Mouse (Mus musculus): Measurements from ENCODE around the gene Dgki. TPM values are rescaled to one million over a fixed set of nuclear protein-coding genes. Genes with fewer than 3 reads are reported as not detected.
A peak's percentile ranks its signal among the peaks of the same experiment; 100 is the strongest.

Dgki gene
- polyA plus RNA-seq, 1 experiment from 2014 or later: 7.6 TPM

DNA sequence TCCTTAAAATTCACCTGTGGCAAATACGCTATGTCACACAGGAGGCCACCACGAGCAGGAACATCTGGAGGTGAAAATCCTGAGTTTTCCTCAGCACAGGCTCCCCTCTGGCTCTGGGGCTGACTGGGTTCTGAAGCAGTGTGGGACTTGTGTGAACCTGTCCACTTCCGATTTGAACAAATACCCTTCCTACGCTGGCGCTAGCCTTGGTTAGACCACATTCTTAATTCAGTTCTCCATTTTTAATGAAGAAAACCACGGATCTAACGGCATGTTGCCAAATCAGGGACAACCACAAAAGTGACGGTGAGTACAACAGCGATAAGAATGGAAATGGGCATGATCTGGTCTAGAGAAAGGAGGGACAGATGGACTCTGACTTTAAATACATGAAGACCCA lies 15.1 kb downstream of the Dgki start:
- no peaks in the 10 kb centered on the region for H3K9me3 ChIP-seq (replicated peaks; ENCODE audit: control insufficient read depth, low read length, poor library complexity, severe bottlenecking)
- no peaks in the 10 kb centered on the region for H3K4me1 ChIP-seq (ENCODE audit: control insufficient read depth, insufficient read depth, low read length)
- ATAC-seq: no peak
- no peak overlapping the region for H3K4me3 ChIP-seq (ENCODE audit: low read depth, low read length)
- H3K4me2 ChIP-seq (ENCODE audit: low read length): no peak overlapping the region
- no peak overlapping the region for H3K27ac ChIP-seq (ENCODE audit: low read length)
- 93% methylated on average over 9 of the region's 9 CpGs for WGBS
- H3K27me3 ChIP-seq (ENCODE audit: control insufficient read depth, insufficient read depth, low read depth, low read length): no peaks in the 10 kb centered on the region
- H3K36me3 ChIP-seq (ENCODE audit: control insufficient read depth, insufficient read depth, low read length): no peaks in the 10 kb centered on the region
- no peak overlapping the region for H3K9ac ChIP-seq (ENCODE audit: low read depth, low read length)

DNA sequence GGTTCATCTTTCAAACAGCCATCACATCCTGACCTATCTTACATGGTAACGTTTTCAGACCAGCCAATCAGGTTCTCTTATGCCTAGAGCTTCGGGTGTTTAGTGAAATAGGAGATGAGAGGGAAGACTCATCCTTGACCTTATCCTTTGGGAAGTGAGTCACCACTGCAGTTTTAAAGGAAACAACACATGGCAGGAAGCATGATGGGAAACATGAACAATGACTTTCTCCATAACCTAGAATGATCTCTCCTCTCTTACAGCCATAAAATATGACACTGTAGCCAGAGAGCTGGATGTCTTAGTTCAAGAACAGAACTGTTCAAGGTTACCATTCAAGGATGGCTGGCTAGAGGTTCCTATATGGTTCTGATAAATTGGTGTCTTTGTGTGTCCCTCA lies 16.6 kb downstream of the Dgki start:
- Histone ChIP-seq H3K27me3 (ENCODE audit: control insufficient read depth, insufficient read depth, low read depth, low read length) (no peaks in the 10 kb centered on the region), H3K4me3 (ENCODE audit: low read depth, low read length) (no peak overlapping the region), H3K9me3 (replicated peaks; ENCODE audit: control insufficient read depth, low read length, poor library complexity, severe bottlenecking) (no peaks in the 10 kb centered on the region), H3K27ac (ENCODE audit: low read length) (no peak overlapping the region), H3K9ac (ENCODE audit: low read depth, low read length) (no peak overlapping the region), H3K4me1 (ENCODE audit: control insufficient read depth, insufficient read depth, low read length) (no peaks in the 10 kb centered on the region), H3K36me3 (ENCODE audit: control insufficient read depth, insufficient read depth, low read length) (no peaks in the 10 kb centered on the region), H3K4me2 (ENCODE audit: low read length) (no peak overlapping the region)
- WGBS: 77% methylated on average over 2 of the region's 2 CpGs
- ATAC-seq: no peak

DNA sequence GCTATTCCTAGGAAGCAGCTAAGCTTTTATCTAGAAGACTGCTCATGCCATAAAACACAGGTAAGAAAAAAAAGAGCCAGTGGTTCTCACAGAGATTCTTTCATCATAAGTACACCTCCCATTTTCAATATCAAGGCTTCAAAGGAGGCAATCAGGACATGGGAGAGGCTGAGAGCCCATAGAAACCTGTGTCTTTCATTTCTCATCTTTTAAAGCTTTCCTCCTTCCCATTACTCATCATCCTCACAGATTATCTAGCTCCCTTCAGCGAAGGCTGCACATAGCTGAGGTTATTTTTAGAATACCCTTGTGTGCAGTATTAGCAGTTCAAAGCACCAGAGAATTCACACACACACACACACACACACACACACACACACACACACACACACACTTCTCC lies 17.3 kb downstream of the Dgki start:
- H3K9me3 ChIP-seq (replicated peaks; ENCODE audit: control insufficient read depth, low read length, poor library complexity, severe bottlenecking): no peaks in the 10 kb centered on the region
- no peak overlapping the region for H3K4me3 ChIP-seq (ENCODE audit: low read depth, low read length)
- H3K27me3 ChIP-seq (ENCODE audit: control insufficient read depth, insufficient read depth, low read depth, low read length): no peaks in the 10 kb centered on the region
- H3K4me2 ChIP-seq (ENCODE audit: low read length): no peak overlapping the region
- ATAC-seq: peak; percentile 41; the same call in 1 of the 2 replicates
- no peak overlapping the region for H3K27ac ChIP-seq (ENCODE audit: low read length)
- H3K9ac ChIP-seq (ENCODE audit: low read depth, low read length): no peak overlapping the region
- 47% methylated on average over 1 of the region's 1 CpGs for WGBS
- no peaks in the 10 kb centered on the region for H3K4me1 ChIP-seq (ENCODE audit: control insufficient read depth, insufficient read depth, low read length)
- no peaks in the 10 kb centered on the region for H3K36me3 ChIP-seq (ENCODE audit: control insufficient read depth, insufficient read depth, low read length)

DNA sequence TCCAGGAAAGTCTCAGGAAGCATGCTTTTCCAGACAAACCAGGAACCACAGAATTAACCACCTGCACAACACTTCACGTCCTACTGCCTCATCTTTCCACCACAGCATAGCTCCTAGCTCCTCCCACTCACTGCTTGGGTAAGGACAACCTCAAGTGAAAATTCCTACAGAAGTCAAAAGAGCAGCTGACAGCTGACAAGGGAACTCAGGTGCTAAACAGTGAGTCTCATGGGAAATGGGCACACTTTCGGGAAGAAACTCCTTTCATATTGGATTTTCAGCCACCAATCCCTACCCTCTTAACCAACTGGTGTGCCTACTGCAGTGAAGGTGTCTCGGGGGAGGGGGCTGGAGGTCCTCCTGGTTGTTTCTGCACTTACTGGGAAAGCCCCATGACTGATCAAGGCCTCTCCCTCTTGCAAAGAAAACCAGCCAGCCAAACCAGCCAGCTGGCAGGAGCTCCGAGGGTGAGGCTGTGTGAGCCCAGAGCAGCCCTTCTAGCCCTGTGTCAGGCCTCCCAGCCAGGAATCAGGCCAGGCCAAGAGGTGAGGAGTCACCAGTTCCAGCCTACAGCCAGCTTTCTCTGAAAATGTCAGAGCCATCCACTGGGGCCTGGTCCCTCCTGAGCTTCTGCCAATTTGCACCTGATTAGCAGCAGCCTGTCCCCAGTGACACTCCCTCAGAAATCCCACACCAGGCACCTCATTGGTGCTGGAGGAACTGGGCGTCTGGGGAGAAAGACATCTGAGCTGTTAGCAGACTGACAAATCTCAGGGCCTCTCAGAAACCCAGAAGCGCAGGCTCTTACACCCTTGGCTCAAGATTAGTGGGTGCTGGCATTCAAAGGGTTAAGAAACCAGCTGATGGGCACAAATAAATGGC lies 22.9 kb downstream of the Dgki start:
- H3K4me3 ChIP-seq (ENCODE audit: low read depth, low read length): no peak overlapping the region
- H3K4me1 ChIP-seq (ENCODE audit: control insufficient read depth, insufficient read depth, low read length): no peaks in the 10 kb centered on the region
- no peaks in the 10 kb centered on the region for H3K27me3 ChIP-seq (ENCODE audit: control insufficient read depth, insufficient read depth, low read depth, low read length)
- whole genome bisulfite sequencing: 48% methylated on average over 6 of the region's 6 CpGs
- H3K9ac ChIP-seq (ENCODE audit: low read depth, low read length): no peak overlapping the region
- H3K36me3 ChIP-seq (ENCODE audit: control insufficient read depth, insufficient read depth, low read length): no peaks in the 10 kb centered on the region
- no peak overlapping the region for H3K4me2 ChIP-seq (ENCODE audit: low read length)
- no peaks in the 10 kb centered on the region for H3K9me3 ChIP-seq (replicated peaks; ENCODE audit: control insufficient read depth, low read length, poor library complexity, severe bottlenecking)
- no peak; the same call in 1 of the 2 replicates for ATAC-seq
- H3K27ac ChIP-seq (ENCODE audit: low read length): no peak overlapping the region

DNA sequence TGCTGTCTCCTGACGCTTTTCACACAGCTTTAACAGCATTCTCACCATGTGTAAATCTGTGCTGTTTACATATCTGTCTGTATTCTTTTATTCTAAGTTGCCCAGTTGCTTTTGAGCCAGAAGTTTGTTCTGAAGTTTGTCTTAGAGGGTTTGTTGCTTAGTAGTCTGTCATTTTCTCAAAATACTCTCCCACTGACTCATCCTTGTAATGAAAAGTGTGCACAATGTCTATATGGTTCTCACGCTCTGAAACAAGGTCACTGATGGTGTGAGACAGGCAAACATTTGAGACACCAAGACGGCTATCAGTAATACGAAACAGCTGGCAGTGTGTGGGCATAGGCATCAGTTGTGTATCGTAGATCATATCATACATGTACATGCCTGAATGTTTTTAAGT lies 23.8 kb downstream of the Dgki start:
- WGBS: 84% methylated on average over 5 of the region's 5 CpGs
- H3K9me3 ChIP-seq (replicated peaks; ENCODE audit: control insufficient read depth, low read length, poor library complexity, severe bottlenecking): no peaks in the 10 kb centered on the region
- ATAC-seq: no peak
- H3K4me2 ChIP-seq (ENCODE audit: low read length): no peak overlapping the region
- no peak overlapping the region for H3K4me3 ChIP-seq (ENCODE audit: low read depth, low read length)
- no peaks in the 10 kb centered on the region for H3K27me3 ChIP-seq (ENCODE audit: control insufficient read depth, insufficient read depth, low read depth, low read length)
- H3K36me3 ChIP-seq (ENCODE audit: control insufficient read depth, insufficient read depth, low read length): no peaks in the 10 kb centered on the region
- no peak overlapping the region for H3K9ac ChIP-seq (ENCODE audit: low read depth, low read length)
- no peak overlapping the region for H3K27ac ChIP-seq (ENCODE audit: low read length)
- no peaks in the 10 kb centered on the region for H3K4me1 ChIP-seq (ENCODE audit: control insufficient read depth, insufficient read depth, low read length)

DNA sequence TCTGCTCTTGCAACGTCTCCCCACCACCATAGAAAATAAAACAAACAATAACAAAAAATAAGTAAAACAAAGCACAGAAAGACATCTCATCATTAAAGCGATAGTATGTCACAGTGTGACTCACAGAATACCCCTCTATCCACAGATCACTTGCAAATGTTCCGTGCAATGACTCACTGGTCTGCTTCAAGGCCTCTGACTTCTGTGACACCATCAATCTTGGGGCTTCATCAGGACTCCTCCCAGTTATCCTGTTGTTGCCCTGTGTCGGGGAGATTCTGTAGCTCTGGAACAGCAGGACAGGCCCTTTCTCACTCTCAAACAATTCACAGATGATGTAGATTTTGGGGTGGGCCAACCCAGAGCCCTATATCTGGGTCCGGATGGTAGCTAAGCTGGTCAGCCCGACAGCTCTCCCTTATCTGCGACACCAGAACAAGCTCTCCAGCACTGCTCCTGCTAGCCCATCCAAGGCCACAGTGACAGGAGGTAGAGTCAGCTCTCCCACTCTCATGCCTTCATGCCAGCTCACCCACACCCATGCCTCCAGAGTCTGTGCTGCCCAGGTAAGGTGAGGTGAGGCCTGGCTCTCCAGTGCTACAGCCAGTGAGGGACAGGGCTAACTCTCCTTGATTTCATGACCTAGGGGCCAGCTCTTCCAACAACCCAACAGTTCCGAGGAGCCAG lies 28.9 kb downstream of the Dgki start:
- H3K9ac ChIP-seq (ENCODE audit: low read depth, low read length): no peak overlapping the region
- no peaks in the 10 kb centered on the region for H3K9me3 ChIP-seq (replicated peaks; ENCODE audit: control insufficient read depth, low read length, poor library complexity, severe bottlenecking)
- no peak overlapping the region for H3K27ac ChIP-seq (ENCODE audit: low read length)
- no peaks in the 10 kb centered on the region for H3K27me3 ChIP-seq (ENCODE audit: control insufficient read depth, insufficient read depth, low read depth, low read length)
- ATAC-seq: no peak
- H3K4me1 ChIP-seq (ENCODE audit: control insufficient read depth, insufficient read depth, low read length): no peaks in the 10 kb centered on the region
- 95% methylated on average over 8 of the region's 8 CpGs for WGBS
- H3K36me3 ChIP-seq (ENCODE audit: control insufficient read depth, insufficient read depth, low read length): 0 out of 2 replicates have a peak, but pooled peaks cover 2% of the 10 kb centered on the region
- no peak overlapping the region for H3K4me2 ChIP-seq (ENCODE audit: low read length)
- H3K4me3 ChIP-seq (ENCODE audit: low read depth, low read length): no peak overlapping the region

DNA sequence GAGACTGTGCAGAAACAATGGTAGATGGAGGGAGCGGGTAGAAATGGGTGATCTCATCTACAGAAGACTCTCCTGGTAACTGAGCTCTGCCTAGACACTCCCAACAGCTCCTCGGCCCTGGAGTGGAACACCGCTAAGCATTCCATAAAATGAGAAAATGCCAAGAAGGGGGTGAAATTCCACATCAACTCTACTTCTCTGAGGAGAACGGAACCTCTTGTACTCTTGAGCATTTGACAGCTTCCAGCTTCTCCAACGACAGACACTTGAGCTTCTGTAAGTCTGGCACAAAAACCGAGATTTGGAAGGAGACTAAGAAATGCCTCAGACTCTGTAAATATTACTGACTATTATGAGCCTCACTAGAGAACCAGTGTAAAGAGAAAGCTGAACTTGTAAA lies 31.4 kb downstream of the Dgki start:
- Histone ChIP-seq H3K27ac (ENCODE audit: low read length) (no peak overlapping the region), H3K27me3 (ENCODE audit: control insufficient read depth, insufficient read depth, low read depth, low read length) (no peaks in the 10 kb centered on the region), H3K4me1 (ENCODE audit: control insufficient read depth, insufficient read depth, low read length) (no peaks in the 10 kb centered on the region), H3K9ac (ENCODE audit: low read depth, low read length) (no peak overlapping the region), H3K4me3 (ENCODE audit: low read depth, low read length) (no peak overlapping the region), H3K36me3 (ENCODE audit: control insufficient read depth, insufficient read depth, low read length) (0 out of 2 replicates have a peak, but pooled peaks cover 6% of the 10 kb centered on the region), H3K4me2 (ENCODE audit: low read length) (no peak overlapping the region), H3K9me3 (replicated peaks; ENCODE audit: control insufficient read depth, low read length, poor library complexity, severe bottlenecking) (no peaks in the 10 kb centered on the region)
- 85% methylated on average over 6 of the region's 6 CpGs for WGBS
- no peak for ATAC-seq

DNA sequence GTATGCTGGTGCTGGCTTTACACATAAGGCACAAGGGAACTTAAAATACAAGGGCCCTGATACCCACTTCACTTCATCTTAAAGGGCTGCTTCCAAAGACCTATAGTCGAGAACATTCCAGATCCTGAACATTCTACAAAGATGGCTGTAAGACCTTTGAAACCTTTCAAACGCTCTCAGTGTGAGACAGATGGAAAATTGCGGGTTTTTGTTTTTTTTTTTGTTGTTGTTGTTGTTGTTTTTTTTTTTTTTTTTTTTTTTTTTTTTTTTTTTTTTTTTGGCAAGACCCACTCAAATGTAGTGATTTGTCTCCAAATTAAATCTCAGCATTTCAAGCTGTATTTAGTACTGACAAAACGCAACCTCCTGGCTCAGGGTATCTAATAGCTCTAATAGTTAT lies 32.0 kb downstream of the Dgki start:
- 92% methylated on average over 4 of the region's 4 CpGs for WGBS
- H3K4me1 ChIP-seq (ENCODE audit: control insufficient read depth, insufficient read depth, low read length): no peaks in the 10 kb centered on the region
- ATAC-seq: no peak

DNA sequence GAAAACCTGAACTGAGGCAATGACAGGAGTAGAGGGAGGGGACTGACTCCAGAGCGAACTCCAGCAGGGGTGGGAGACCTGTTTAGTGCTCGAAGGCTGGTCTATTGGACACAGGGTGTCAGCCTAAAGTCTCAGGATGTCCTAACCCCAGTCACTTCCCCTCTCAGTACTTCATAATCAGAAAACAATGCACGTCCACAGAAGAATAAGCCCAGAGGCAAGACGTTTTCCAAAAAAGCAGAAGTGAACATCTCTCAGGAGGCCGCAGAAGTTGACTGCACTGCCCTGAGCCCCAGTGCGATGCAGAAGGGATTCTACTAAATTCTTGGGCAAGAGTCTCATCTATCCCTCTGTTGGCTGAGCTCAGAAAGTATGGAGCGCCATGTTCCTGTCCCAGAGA lies 37.5 kb downstream of the Dgki start:
- Histone ChIP-seq H3K4me2 (ENCODE audit: low read length) (no peak overlapping the region), H3K27ac (ENCODE audit: low read length) (no peak overlapping the region), H3K4me1 (ENCODE audit: control insufficient read depth, insufficient read depth, low read length) (no peaks in the 10 kb centered on the region), H3K4me3 (ENCODE audit: low read depth, low read length) (no peak overlapping the region), H3K27me3 (ENCODE audit: control insufficient read depth, insufficient read depth, low read depth, low read length) (no peaks in the 10 kb centered on the region), H3K9me3 (replicated peaks; ENCODE audit: control insufficient read depth, low read length, poor library complexity, severe bottlenecking) (no peaks in the 10 kb centered on the region), H3K9ac (ENCODE audit: low read depth, low read length) (no peak overlapping the region), H3K36me3 (ENCODE audit: control insufficient read depth, insufficient read depth, low read length) (0 out of 2 replicates have a peak, but pooled peaks cover 6% of the 10 kb centered on the region)
- 94% methylated on average over 7 of the region's 7 CpGs for WGBS
- ATAC-seq: no peak

More for the DNA sequence above, 32.0 kb downstream of the Dgki start:
- 0 out of 2 replicates have a peak, but pooled peaks cover 6% of the 10 kb centered on the region for H3K36me3 ChIP-seq (ENCODE audit: control insufficient read depth, insufficient read depth, low read length)
- no peaks in the 10 kb centered on the region for H3K27me3 ChIP-seq (ENCODE audit: control insufficient read depth, insufficient read depth, low read depth, low read length)
- H3K4me3 ChIP-seq (ENCODE audit: low read depth, low read length): no peak overlapping the region
- no peak overlapping the region for H3K4me2 ChIP-seq (ENCODE audit: low read length)
- H3K27ac ChIP-seq (ENCODE audit: low read length): no peak overlapping the region
- H3K9me3 ChIP-seq (replicated peaks; ENCODE audit: control insufficient read depth, low read length, poor library complexity, severe bottlenecking): no peaks in the 10 kb centered on the region
- H3K9ac ChIP-seq (ENCODE audit: low read depth, low read length): no peak overlapping the region
